ENCODE assay signal across 16 mouse cellular contexts in the genomic region with DNA sequence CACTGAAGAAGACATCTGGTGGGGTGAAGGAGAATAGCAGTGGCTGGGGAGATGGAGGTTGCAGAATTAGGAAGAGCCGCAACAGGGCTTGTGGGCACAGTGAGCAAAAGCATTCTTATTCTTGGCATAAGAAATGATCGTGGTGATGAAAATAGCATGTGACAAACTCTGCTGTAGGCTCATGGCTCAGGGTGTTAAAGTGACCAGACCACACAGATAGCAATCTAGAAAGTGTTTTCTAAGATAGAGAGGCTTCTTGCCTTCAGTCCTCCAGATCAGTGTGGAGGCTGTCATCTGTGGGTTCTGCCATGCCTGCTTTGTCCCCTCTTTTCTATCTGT.
A peak's percentile ranks its signal among the peaks of the same experiment; 100 is the strongest.
DNase-seq lines count a peak whose midpoint lies in the region; ATAC-seq and TF ChIP-seq lines count a peak whose summit lies in the region.
"Had no signal": no experiment of that assay in that cellular context is flagged by ENCODE, and none has a peak within 500 bp of the region (broad histone marks: within the 10 kb centered on the region; RNA-seq: fewer than 3 reads in every experiment).

No protein-coding gene starts in this region.

- ATAC-seq in frontal cortex, adult (ENCODE audit: low TSS enrichment), result peak; percentile 71
- peak; percentile 16 for ATAC-seq in forebrain, postnatal 0 days
- ATAC-seq in inflammation-experienced regulatory T-cells, adult 6 months, result no peak
- ATAC-seq: intestine, embryonic 15.5 days; liver, embryonic 12.5 days; midbrain, embryonic 16.5 days had no signal

- no peaks in the 10 kb centered on the region for H3K27me3 ChIP-seq in forebrain, postnatal 0 days (ENCODE audit: insufficient read depth, low read length)
- H3K27me3 ChIP-seq: intestine, embryonic 15.5 days; limb, embryonic 12.5 days had no signal

- H3K9me3 ChIP-seq in forebrain, postnatal 0 days (ENCODE audit: low read length), result no peaks in the 10 kb centered on the region
- H3K9me3 ChIP-seq: intestine, embryonic 15.5 days; limb, embryonic 12.5 days; liver, embryonic 12.5 days had no signal

- no peak overlapping the region for H3K4me2 ChIP-seq in forebrain, postnatal 0 days (ENCODE audit: low read depth)
- H3K4me2 ChIP-seq: hindbrain, embryonic 14.5 days; intestine, embryonic 15.5 days; limb, embryonic 12.5 days; liver, embryonic 12.5 days had no signal

- H3K9ac ChIP-seq in forebrain, postnatal 0 days, result no peak overlapping the region
- H3K9ac ChIP-seq: hindbrain, embryonic 14.5 days; intestine, embryonic 15.5 days; limb, embryonic 12.5 days; liver, embryonic 12.5 days had no signal

- H3K4me3 ChIP-seq in forebrain, postnatal 0 days (ENCODE audit: low read depth, low read length), result no peak overlapping the region
- H3K4me3 ChIP-seq: intestine, embryonic 15.5 days; limb, embryonic 12.5 days; liver, embryonic 12.5 days had no signal

- no peak for TF ChIP-seq CTCF in forebrain, postnatal 0 days (IDR thresholded peaks at IDR 0.05; ENCODE audit: low read depth)

- no peak for DNase-seq in frontal cortex, postnatal 14 days (ENCODE audit: low spot score in 2 of 2)
- DNase-seq in left cerebral cortex, postnatal 36 days (ENCODE audit: low spot score in 2 of 2), result peak; percentile 11 to 32
- no peak for DNase-seq in left cerebral cortex, postnatal 14 days (ENCODE audit: low spot score in 2 of 2)
- DNase-seq in MN1 (ENCODE audit: low spot score), result peak; percentile 28
- no peak for DNase-seq in forebrain, postnatal 0 days
- DNase-seq: embryo, embryonic 11 days; kidney, adult 9 months; kidney, postnatal 25 days; lung, adult 2 months had no signal

- intact Hi-C loops in left cerebral cortex, postnatal 36 days (cut with DNase I), result no loop called here
- intact Hi-C loops in left cerebral cortex, postnatal 14 days (cut with DNase I), result no loop called here

- WGBS in forebrain, postnatal 0 days, result 73% methylated on average over 2 of the region's 2 CpGs

- peaks cover 12% of the 10 kb centered on the region; the same call in 1 of the 2 replicates for H3K36me3 ChIP-seq in forebrain, postnatal 0 days (ENCODE audit: insufficient read depth)
- H3K36me3 ChIP-seq: intestine, embryonic 15.5 days had no signal

- H3K4me1 ChIP-seq in forebrain, postnatal 0 days (ENCODE audit: insufficient read depth), result peaks cover 12% of the 10 kb centered on the region
- H3K4me1 ChIP-seq: intestine, embryonic 15.5 days; limb, embryonic 12.5 days; liver, embryonic 12.5 days had no signal

- no peak overlapping the region for H3K27ac ChIP-seq in forebrain, postnatal 0 days (ENCODE audit: low read depth, low read length)
- H3K27ac ChIP-seq: hindbrain, embryonic 14.5 days; intestine, embryonic 15.5 days; limb, embryonic 12.5 days; liver, embryonic 12.5 days had no signal

Comparison
In these comparisons a context has a peak if more than half of its experiments do, and no peak if none do; other contexts are left out.
1. DNase-seq: peak in left cerebral cortex, postnatal 36 days (2 of 2) and MN1 (single experiment); none in frontal cortex, postnatal 14 days (0 of 2), left cerebral cortex, postnatal 14 days (0 of 2) and forebrain, postnatal 0 days (single experiment).